Mouse (Mus musculus): Measurements from ENCODE around the gene Cfap206.

- no peak for TF ChIP-seq CTCF (IDR thresholded peaks at IDR 0.05; ENCODE audit: borderline replicate concordance, extremely low read depth, insufficient read depth, insufficient read length)
- no peak for TF ChIP-seq POLR2A (IDR thresholded peaks at IDR 0.05; ENCODE audit: borderline replicate concordance, extremely low read depth, insufficient read depth, insufficient read length, poor library complexity, severe bottlenecking)
Observed at GRCm38 (mm10) chr4:34667923-34668322, 62.1 kb downstream of the Cfap206 start.

Data from brain, embryonic 14.5 days (tissue).